Mouse (Mus musculus): ENCODE results near the gene Ap3s2. TPM values are rescaled to one million over a fixed set of nuclear protein-coding genes. Genes with fewer than 3 reads are reported as not detected.

Ap3s2 gene
- polyA plus RNA-seq (2015; fragmentation: Nextera tagmentation; extraction: Ambion mirVana) = 11.3 and 17.1 TPM in 2 replicates

DNA sequence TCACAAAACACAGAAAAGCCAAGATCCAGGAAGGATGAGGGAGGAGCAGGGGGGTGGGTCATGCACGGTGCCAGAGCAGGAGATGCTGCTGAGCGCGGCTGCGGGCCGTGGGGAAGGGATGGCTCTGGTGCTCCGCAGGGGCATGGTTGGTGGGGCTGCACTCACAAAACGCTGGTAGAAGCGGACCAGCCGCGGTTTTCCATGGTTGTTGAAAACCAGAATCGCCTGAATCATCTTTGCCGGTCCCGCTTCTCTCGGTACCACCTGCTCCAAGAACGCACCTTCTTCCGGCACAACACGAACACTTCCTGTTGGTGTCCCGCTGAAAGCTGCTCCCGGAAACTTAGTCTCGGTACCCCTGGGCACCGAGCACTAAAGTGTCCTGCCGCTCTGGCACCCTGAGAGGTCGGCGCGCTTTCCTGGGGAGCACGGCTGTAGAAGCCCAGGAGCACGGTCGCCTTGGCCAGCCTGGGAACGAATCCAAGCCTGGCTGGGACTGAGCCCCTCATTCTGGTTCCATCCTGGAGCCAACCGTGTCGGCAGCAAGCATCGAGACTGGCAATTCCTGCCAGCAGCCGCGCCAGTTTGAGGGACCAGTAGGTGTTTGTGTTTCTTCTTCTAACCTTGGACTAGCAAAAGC lies at the start of gene Ap3s2:
TSS of gene Ap3s2 (minus strand) at position 306 of the 640 bp plus-strand sequence.
- H3K4me3 ChIP-seq (replicated peaks) = peak within 1 kb of the TSS; percentile 81
- WGBS (ENCODE audit: insufficient replicate concordance) = under 1% methylated on average over 34 of the region's 34 CpGs
- DNase-seq = peak; percentile 80
- H3K4me1 ChIP-seq (replicated peaks) = peaks cover 18% of the 10 kb centered on the region
- H3K27ac ChIP-seq = no peak within 1 kb of the TSS; the same call in 1 of the 2 replicates
- peak within 1 kb of the TSS; percentile 68 for H3K4me2 ChIP-seq
- H3K9ac ChIP-seq = peak within 1 kb of the TSS; percentile 83
- no peaks in the 10 kb centered on the region for H3K9me3 ChIP-seq (replicated peaks)
- peak; percentile 95 for ATAC-seq (ENCODE audit: low read depth)
- H3K27me3 ChIP-seq = no peaks in the 10 kb centered on the region
- peaks cover 4% of the 10 kb centered on the region; the same call in 1 of the 2 replicates for H3K36me3 ChIP-seq

DNA sequence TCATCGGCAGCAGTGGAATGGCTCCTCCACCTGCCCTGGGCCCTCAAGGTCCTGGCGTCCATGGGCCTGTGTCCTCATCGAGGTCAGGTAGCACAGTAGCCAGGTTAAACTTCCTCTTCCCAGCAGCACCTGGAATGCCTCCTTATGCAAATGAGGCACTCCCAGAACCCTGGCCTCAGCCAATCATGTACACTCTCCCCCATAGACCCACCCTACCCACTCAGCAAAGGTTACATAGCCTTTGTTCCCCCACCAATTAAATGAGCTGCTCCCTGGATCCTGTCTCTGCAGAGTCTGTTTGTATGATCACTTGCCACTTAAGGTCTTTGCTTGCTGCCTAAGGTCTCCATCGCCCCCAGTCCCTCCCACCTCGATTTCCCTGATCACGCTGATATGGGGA lies 47.9 kb upstream of the Ap3s2 start:
- Histone ChIP-seq H3K27me3 (no peaks in the 10 kb centered on the region), H3K4me1 (replicated peaks) (no peaks in the 10 kb centered on the region), H3K9ac (no peak overlapping the region), H3K4me3 (replicated peaks) (no peak overlapping the region), H3K9me3 (replicated peaks) (no peaks in the 10 kb centered on the region), H3K27ac (no peak overlapping the region), H3K36me3 (no peaks in the 10 kb centered on the region), H3K4me2 (no peak overlapping the region)
- DNase-seq (no peak), ATAC-seq (ENCODE audit: low read depth) (no peak)
- 68% methylated on average over 6 of the region's 6 CpGs for whole genome bisulfite sequencing (ENCODE audit: insufficient replicate concordance)

DNA sequence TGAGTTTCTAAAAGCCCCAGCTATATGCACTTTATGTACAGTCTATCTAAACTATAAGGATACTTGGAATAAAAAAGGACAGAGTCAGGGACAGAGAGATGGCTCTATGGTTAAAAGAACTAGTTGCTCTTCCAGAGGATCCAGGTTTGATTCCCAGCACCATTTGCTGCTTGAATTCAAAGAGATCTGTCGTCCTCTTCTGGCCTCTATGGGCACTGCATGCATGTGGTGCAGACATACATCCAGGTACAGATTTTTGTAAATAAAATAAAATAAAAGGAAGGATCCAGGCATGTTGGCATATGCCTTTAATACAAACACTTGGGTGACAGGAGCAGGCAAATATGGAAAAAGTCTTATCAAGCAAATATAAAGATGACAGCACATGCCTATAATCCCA lies 41.2 kb upstream of the Ap3s2 start:
- Histone ChIP-seq H3K27me3 (no peaks in the 10 kb centered on the region), H3K4me1 (replicated peaks) (no peaks in the 10 kb centered on the region), H3K27ac (no peak overlapping the region), H3K9me3 (replicated peaks) (no peaks in the 10 kb centered on the region), H3K36me3 (no peaks in the 10 kb centered on the region), H3K9ac (no peak overlapping the region), H3K4me3 (replicated peaks) (no peak overlapping the region), H3K4me2 (no peak overlapping the region)
- no peak for ATAC-seq (ENCODE audit: low read depth)
- DNase-seq = no peak
- 29% methylated on average over 1 of the region's 1 CpGs for WGBS (ENCODE audit: insufficient replicate concordance)

DNA sequence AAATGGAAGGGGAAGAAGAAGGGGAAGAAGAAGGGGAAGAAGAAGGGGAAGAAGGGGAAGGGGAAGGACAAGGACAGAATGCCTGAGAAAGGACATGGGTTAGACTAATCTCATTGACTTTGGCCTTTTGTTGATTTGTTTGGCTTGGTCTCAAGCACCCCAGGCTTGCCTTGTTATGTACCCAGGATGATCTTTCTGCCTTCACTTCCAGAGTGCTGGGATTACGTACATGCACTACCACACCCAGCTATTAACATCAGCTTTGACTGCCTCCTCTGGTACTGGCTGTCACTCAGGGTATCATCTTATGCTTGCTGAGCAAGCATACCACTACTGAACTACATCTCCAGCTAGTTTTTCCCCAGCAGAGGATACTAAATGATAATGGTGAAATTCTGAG lies 35.7 kb upstream of the Ap3s2 start:
- Histone ChIP-seq H3K36me3 (no peaks in the 10 kb centered on the region), H3K27me3 (no peaks in the 10 kb centered on the region), H3K9ac (no peak overlapping the region), H3K27ac (no peak overlapping the region), H3K4me2 (no peak overlapping the region), H3K9me3 (replicated peaks) (no peaks in the 10 kb centered on the region), H3K4me1 (replicated peaks) (no peaks in the 10 kb centered on the region), H3K4me3 (replicated peaks) (no peak overlapping the region)
- WGBS (ENCODE audit: insufficient replicate concordance) = 64% methylated on average over 1 of the region's 1 CpGs
- no peak for ATAC-seq (ENCODE audit: low read depth)
- DNase-seq = no peak

DNA sequence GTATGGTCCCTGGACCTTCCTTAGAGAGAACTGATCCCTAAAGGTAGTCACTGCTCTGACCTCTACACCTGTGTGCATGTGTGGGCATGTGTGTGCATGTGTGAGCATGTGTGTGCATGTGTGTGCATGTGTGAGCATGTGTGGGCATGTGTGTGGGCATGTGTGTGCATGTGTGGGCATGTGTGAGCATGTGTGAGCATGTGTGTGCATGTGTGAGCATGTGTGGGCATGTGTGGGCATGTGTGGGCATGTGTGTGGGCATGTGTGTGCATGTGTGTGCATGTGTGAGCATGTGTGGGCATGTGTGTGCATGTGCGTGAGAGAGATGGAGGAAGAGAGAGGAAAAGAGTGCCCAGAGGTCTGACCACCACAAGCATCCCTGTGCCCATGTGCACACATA lies 34.4 kb upstream of the Ap3s2 start:
- no peaks in the 10 kb centered on the region for H3K27me3 ChIP-seq
- H3K36me3 ChIP-seq = no peaks in the 10 kb centered on the region
- H3K9me3 ChIP-seq (replicated peaks) = no peaks in the 10 kb centered on the region
- WGBS (ENCODE audit: insufficient replicate concordance) = 83% methylated on average over 1 of the region's 1 CpGs
- H3K4me1 ChIP-seq (replicated peaks) = no peaks in the 10 kb centered on the region
- DNase-seq (no peak), ATAC-seq (ENCODE audit: low read depth) (no peak)
- H3K9ac ChIP-seq = no peak overlapping the region
- H3K4me2 ChIP-seq = no peak overlapping the region
- H3K27ac ChIP-seq = no peak overlapping the region
- H3K4me3 ChIP-seq (replicated peaks) = no peak overlapping the region

DNA sequence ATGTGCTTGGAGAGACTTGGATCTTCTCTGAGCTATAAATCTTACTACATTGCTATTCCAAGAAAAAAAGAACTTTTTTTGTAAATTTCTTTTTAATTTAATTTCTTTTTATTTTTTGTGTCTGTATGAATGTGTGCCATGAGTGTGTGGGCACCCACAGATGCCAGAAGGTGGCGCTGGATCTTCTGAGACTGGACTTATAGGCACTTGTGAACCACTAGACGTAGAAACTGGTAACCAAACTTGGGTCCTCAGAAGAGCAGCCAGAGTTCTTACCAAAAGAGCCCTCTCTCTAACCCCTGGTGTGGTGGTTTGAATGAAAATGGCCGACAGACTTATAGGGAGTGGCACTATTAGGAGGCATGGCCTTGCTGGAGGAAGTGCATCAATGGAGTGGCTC lies 30.6 kb upstream of the Ap3s2 start:
- H3K9ac ChIP-seq = no peak overlapping the region
- ATAC-seq (ENCODE audit: low read depth) (no peak), DNase-seq (no peak)
- H3K9me3 ChIP-seq (replicated peaks) = no peaks in the 10 kb centered on the region
- H3K27me3 ChIP-seq = no peaks in the 10 kb centered on the region
- no peak overlapping the region for H3K4me2 ChIP-seq
- H3K4me1 ChIP-seq (replicated peaks) = no peaks in the 10 kb centered on the region
- no peaks in the 10 kb centered on the region for H3K36me3 ChIP-seq
- H3K4me3 ChIP-seq (replicated peaks) = no peak overlapping the region
- 58% methylated on average over 3 of the region's 3 CpGs for WGBS (ENCODE audit: insufficient replicate concordance)
- H3K27ac ChIP-seq = no peak overlapping the region

DNA sequence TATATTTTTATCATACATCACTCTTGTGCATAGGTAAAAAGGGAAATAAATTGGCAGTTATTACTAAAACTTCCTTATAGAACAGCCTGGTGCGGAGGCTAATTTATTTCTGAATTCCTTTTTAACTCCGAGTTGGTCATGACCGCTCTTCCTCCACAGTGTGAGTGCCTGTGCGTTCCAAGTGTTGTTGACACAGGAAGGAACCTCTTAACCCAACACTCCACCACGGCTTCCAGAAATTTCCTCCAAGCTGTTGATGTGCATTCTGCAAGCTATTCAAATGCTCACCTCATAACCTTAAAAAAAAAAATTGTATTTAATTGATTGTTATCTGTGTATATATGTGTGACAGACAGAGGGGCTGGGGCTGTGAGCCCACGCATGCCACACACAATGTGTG lies 29.8 kb upstream of the Ap3s2 start:
- Histone ChIP-seq H3K36me3 (no peaks in the 10 kb centered on the region), H3K4me1 (replicated peaks) (no peaks in the 10 kb centered on the region), H3K4me3 (replicated peaks) (no peak overlapping the region), H3K4me2 (no peak overlapping the region), H3K27ac (no peak overlapping the region), H3K9me3 (replicated peaks) (no peaks in the 10 kb centered on the region), H3K27me3 (no peaks in the 10 kb centered on the region), H3K9ac (no peak overlapping the region)
- WGBS (ENCODE audit: insufficient replicate concordance) = 38% methylated on average over 6 of the region's 6 CpGs
- DNase-seq = no peak
- no peak for ATAC-seq (ENCODE audit: low read depth)

DNA sequence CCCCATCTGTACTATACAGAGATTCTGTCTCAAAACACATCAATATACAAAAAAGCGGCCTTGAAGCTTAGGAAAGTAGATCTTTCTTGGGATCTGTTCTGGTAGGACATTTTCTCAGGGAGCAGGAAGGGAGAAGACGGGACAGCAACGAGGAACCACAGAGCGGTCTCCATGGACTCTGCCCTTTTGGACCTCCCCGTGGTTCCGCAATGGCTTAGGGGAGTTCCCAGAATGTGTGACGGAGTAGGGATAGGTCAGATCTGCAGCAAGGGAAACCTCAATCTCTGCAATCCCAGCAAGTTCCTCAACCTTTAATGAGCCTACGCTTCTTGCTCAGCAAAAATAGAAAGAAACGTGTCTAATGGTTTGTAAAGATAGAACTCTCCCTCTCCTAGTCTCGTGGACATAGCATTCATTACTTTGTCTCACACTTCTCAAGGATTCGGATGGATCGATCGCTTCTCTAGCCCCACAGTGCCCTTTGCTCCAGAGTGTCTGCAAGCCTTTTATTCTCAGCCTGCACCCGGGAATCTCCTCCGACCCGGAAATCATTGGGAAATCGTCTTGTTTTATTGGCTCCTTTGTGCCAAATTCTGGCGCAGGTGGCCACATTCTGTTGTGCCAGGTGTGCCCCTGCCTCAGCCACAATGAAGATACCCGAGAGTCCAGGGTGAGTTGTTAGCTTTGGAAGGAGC lies 15.2 kb upstream of the Ap3s2 start:
- H3K9ac ChIP-seq = peak overlapping the region; percentile 52; the same call in 1 of the 2 replicates
- 0 out of 2 replicates have a peak, but pooled peaks have one; percentile 55 for ATAC-seq (ENCODE audit: low read depth)
- 0 out of 2 replicates have a peak overlapping the region, but pooled peaks have one; percentile 29 for H3K27ac ChIP-seq
- no peaks in the 10 kb centered on the region for H3K36me3 ChIP-seq
- no peaks in the 10 kb centered on the region for H3K9me3 ChIP-seq (replicated peaks)
- peak overlapping the region; percentile 52 for H3K4me3 ChIP-seq (replicated peaks)
- H3K4me1 ChIP-seq (replicated peaks) = peaks cover 2% of the 10 kb centered on the region; the same call in 1 of the 2 replicates
- H3K4me2 ChIP-seq = peak overlapping the region; percentile 56
- peaks cover 42% of the 10 kb centered on the region for H3K27me3 ChIP-seq
- WGBS (ENCODE audit: insufficient replicate concordance) = 13% methylated on average over 19 of the region's 19 CpGs
- DNase-seq = no peak

DNA sequence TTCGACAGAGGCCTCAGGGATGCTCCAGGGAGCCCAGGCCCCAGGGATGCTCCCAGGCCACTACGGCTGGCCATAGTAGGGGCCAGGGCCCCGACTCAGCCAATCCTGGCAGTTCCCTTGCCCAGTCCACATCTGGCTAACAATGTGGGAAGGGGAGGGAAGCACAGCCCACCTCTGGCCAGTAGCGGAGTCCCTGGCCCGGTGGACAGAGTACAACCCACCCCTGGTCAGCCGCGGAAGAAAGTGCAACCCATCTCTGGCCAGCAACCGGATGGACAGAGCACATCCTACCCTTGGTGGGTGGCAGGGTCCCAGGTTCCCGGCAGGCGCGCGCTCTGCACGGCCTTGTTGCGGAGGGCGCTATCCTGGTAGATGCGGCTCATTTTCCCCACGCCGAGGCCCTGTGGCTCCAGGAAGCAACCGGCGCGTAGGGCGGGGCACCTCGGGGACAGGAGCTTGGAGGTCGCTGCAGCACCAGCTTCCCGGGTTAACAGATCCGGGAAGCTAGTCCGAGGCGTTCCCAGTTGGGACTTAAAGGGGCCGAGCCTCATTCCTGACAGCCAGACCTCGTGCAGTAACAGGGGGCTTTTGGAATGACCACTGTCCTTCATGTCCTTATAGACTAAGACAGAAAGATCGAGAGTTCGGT lies 14.5 kb upstream of the Ap3s2 start, which contains the start of gene Arpin:
TSS of gene Arpin (minus strand) at position 498 of the 649 bp plus-strand sequence.
- peak within 1 kb of the TSS; percentile 52 for H3K9ac ChIP-seq
- H3K4me2 ChIP-seq = peak within 1 kb of the TSS; percentile 56
- H3K27me3 ChIP-seq = peaks cover 42% of the 10 kb centered on the region
- H3K36me3 ChIP-seq = no peaks in the 10 kb centered on the region
- ATAC-seq (ENCODE audit: low read depth) (peak; percentile 50), DNase-seq (no peak)
- peak within 1 kb of the TSS; percentile 52 for H3K4me3 ChIP-seq (replicated peaks)
- H3K9me3 ChIP-seq (replicated peaks) = no peaks in the 10 kb centered on the region
- 5% methylated on average over 32 of the region's 32 CpGs for WGBS (ENCODE audit: insufficient replicate concordance)
- H3K27ac ChIP-seq = peak within 1 kb of the TSS; percentile 29; the same call in 1 of the 2 replicates
- H3K4me1 ChIP-seq (replicated peaks) = peaks cover 2% of the 10 kb centered on the region; the same call in 1 of the 2 replicates

DNA sequence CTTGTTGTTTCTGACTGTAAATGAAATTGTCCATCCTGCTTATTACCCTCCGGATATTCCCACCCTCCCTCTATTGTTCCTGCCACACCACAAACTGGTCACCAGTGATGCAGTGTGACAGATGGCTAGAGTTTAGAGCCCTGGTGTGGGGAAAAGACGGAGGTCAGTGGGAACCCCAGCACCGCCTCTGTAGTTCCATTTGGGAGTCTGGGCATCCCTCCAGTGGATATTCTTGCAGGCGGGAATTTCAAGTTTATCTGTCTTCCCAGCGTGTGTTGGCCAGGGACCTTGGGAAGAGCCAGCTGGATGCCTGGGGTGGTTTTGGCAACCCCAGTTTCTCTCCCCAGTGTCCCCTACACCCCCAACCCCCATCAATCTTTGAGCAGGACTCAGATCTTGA lies 14.0 kb upstream of the Ap3s2 start:
- Histone ChIP-seq H3K9ac (peak overlapping the region; percentile 52), H3K9me3 (replicated peaks) (no peaks in the 10 kb centered on the region), H3K36me3 (no peaks in the 10 kb centered on the region), H3K4me2 (peak overlapping the region; percentile 56), H3K4me1 (replicated peaks) (peaks cover 2% of the 10 kb centered on the region; the same call in 1 of the 2 replicates), H3K4me3 (replicated peaks) (peak overlapping the region; percentile 52), H3K27me3 (peaks cover 42% of the 10 kb centered on the region), H3K27ac (no peak overlapping the region)
- no peak for ATAC-seq (ENCODE audit: low read depth)
- no peak for DNase-seq
- 54% methylated on average over 5 of the region's 5 CpGs for WGBS (ENCODE audit: insufficient replicate concordance)

DNA sequence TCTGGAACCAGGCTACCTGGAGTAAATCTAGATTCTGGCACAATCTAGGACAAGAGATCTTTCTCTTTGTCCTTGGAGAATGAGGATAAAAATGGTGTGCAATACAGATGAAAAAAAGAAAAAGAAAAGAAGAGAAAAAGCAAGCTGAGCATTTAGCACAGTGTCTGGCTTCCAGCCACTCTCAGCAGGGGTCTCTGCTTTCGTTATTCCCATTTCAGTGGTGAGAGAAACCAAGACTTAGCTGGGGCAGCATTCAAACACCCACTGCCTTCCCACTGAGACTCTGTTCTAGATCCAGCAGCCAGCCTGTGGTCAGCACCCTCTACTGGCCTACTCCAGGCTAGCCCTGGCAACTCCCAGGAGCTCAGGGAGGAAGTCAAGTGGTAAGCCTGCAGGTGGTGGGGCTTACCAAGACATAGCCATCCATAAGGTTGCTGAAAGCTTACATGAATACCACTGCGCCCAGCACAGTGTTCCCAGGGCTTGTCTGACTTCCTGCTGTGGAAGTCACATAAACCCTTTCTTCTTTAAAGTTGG lies 8.1 kb upstream of the Ap3s2 start:
- Histone ChIP-seq H3K27me3 (peaks cover 1% of the 10 kb centered on the region), H3K27ac (no peak overlapping the region), H3K4me2 (no peak overlapping the region), H3K4me3 (replicated peaks) (no peak overlapping the region), H3K4me1 (replicated peaks) (no peaks in the 10 kb centered on the region), H3K9ac (no peak overlapping the region), H3K9me3 (replicated peaks) (no peaks in the 10 kb centered on the region), H3K36me3 (no peaks in the 10 kb centered on the region)
- WGBS (ENCODE audit: insufficient replicate concordance) = 65% methylated on average over 2 of the region's 2 CpGs
- ATAC-seq (ENCODE audit: low read depth) = no peak
- DNase-seq = no peak

Data from liver, embryonic 13.5 days (tissue).